Mouse (Mus musculus) cerebellum, adult 11-12 months (tissue): ENCODE results near the gene Rnaseh2c.

ENCODE experiments used
- DNase-seq: peaks from one replicate; pipeline ENCODE4 v3.0.0; 2022

The Rnaseh2c gene

DNA sequence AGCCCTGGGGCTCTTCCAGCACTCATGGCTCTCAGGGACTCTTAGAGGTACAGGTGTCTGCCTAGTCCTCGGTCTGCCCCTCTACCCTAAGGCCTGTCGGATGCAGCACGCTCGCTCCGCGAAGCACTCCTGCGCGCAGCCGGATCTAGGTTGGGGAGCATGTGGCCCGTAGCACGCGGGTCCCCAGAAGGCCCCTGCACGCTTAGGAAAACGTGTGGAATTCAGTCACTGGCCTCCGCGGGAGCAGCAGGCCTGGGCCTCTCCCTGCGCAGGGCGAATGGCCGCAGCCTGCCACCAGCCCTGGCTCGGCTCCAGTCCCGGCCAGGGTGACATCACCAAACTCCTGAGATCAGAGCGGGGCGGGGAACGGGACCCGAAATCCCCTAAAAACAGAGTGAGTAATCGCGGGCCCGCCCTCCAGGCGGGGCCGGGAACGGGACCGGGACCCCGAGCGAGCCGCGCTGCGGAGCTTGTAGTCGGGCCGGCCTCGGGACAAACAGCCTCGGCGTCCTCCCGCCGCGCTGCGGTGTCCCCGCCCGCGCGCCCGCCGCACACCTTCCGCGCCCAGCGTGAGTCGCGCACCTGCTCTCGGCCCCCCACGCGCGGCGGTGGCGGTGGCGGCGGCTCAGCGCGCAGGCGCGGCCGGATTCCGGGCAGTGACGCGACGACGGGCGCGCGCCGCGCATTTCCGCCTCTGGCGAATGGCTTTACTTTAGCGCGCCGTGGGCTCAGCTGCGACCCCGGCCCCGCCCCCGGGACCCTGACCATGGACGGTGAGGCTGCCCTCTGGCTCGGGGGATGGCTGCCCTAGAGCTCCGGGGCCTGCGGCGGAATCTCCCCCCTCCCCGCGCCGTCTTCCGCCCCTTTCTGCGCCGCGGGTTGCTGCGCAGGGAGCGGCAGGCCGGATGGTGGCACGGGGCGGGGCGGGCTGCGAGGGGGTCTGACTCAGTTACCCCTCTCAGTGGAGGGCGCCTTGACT lies 35.7 kb downstream of the Rnaseh2c start, which contains the start of gene Rela:
TSS of gene Rela (plus strand) at position 415 of the 979 bp plus-strand sequence.
- DNase-seq, result peak; percentile 94

DNA sequence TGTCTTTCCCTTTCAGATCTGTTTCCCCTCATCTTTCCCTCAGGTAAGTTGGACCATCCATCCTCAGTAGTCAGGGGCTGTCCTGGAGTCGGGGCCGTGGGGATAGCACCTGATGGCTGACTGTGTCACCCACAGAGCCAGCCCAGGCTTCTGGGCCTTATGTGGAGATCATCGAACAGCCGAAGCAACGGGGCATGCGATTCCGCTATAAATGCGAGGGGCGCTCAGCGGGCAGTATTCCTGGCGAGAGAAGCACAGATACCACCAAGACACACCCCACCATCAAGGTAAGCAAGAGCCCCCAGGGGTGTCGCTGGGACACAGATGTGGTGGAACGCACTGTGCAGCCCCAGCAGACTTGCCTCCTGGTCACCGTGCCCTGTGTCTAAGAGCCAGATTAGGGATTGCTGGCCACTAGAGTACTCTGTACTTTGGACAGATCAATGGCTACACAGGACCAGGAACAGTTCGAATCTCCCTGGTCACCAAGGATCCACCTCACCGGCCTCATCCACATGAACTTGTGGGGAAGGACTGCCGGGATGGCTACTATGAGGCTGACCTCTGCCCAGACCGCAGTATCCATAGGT lies 36.8 kb downstream of the Rnaseh2c start:
- DNase-seq, result no peak

- DNase-seq, result peak; percentile 31
Measured at GRCm38 (mm10) chr19:5640339-5640738, 38.7 kb downstream of the Rnaseh2c start.

DNA sequence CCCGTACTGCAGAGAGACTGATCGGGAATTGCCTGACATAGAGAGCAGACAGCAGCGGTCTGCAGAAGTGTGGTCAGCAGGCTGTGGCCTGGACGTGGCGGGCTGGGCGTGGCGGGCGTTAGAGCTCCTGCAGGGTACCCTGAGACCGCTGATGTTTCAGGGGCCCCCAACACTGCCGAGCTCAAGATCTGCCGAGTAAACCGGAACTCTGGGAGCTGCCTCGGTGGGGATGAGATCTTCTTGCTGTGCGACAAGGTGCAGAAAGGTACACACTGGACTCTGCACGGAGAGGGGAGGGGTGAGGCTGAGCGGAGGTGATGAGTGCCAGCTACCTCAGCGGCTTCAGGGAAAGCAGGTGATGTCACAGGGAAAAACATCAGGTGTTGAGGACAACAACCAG lies 39.3 kb downstream of the Rnaseh2c start:
- peak; percentile 22 for DNase-seq

- no peak for DNase-seq
Measured at GRCm38 (mm10) chr19:5641641-5642040, 40.0 kb downstream of the Rnaseh2c start.

DNA sequence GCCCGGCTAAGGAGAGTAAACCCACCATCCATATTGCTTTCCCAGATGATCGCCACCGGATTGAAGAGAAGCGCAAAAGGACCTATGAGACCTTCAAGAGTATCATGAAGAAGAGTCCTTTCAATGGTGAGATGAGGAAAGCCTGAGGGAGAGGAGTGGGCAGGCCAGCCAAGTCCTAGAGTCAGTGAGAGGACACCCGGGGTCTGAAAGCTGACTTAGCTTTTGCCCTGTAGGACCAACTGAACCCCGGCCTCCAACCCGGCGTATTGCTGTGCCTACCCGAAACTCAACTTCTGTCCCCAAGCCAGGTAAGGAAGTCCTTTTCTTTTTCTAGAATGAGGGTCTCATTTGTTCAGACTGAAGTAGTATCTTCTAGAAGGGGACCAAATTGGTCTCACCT lies 43.6 kb downstream of the Rnaseh2c start:
- DNase-seq, result no peak

DNA sequence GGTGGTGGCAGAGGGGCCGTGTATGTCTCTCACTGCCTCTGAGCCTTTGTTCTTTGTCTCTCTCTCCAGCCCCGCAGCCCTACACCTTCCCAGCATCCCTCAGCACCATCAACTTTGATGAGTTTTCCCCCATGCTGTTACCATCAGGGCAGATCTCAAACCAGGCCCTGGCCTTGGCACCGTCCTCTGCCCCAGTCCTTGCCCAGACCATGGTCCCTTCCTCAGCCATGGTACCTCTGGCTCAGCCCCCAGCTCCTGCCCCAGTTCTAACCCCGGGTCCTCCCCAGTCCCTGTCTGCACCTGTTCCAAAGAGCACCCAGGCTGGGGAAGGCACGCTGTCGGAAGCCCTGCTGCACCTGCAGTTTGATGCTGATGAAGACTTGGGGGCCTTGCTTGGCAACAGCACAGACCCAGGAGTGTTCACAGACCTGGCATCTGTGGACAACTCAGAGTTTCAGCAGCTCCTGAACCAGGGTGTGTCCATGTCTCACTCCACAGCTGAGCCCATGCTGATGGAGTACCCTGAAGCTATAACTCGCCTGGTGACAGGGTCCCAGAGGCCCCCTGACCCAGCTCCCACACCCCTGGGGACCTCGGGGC lies 45.2 kb downstream of the Rnaseh2c start:
- peak; percentile 20 for DNase-seq

GRCm38 (mm10) chr19:5647791-5648190 lies 46.1 kb downstream of the Rnaseh2c start:
- no peak for DNase-seq

GRCm38 (mm10) chr19:5648401-5649297 lies 47.0 kb downstream of the Rnaseh2c start:
- peak; percentile 72 for DNase-seq

GRCm38 (mm10) chr19:5649298-5649741 lies 47.6 kb downstream of the Rnaseh2c start:
- DNase-seq, result no peak

DNA sequence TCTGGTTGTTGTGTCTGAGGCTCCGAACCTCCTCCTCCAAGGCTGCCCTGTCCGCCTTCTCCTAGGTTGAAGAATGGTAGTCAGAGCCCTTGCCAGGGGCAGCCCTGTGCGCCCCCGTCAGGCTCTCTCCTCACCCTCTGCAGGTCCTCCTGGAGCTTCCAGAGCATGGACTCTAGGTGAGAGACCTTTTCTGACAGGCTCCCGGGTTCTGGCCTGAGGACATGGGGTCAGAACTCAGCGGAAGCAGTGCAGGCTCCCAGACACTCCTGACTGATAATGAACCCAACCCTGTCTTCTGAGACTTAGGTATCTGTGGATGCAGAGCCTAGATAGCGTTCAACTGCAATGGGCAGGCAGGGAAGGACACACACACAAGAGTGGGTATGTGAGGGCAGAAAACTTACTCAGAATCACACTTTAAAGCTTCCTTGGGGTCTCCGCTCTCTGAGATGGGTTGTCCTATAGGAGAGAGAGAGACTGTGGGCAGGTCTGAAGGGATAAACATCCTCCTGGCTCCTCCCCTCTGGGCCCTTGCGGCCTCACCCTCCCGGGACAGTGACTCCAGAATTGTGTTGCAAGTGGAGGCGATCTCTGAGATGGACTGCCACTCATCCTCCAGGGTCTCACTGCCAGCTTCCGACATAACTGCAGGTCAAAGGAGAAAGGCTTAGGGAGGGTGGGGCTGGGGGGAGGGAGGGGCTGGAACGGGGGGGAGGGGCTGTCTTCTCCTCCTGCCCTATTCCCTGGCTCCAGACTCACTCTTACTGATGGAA lies 50.0 kb downstream of the Rnaseh2c start:
- DNase-seq, result no peak

GRCm38 (mm10) chr19:5652570-5652969 lies 50.9 kb downstream of the Rnaseh2c start:
- no peak for DNase-seq

- DNase-seq, result no peak
Measured at GRCm38 (mm10) chr19:5653969-5654719, 52.5 kb downstream of the Rnaseh2c start.

DNA sequence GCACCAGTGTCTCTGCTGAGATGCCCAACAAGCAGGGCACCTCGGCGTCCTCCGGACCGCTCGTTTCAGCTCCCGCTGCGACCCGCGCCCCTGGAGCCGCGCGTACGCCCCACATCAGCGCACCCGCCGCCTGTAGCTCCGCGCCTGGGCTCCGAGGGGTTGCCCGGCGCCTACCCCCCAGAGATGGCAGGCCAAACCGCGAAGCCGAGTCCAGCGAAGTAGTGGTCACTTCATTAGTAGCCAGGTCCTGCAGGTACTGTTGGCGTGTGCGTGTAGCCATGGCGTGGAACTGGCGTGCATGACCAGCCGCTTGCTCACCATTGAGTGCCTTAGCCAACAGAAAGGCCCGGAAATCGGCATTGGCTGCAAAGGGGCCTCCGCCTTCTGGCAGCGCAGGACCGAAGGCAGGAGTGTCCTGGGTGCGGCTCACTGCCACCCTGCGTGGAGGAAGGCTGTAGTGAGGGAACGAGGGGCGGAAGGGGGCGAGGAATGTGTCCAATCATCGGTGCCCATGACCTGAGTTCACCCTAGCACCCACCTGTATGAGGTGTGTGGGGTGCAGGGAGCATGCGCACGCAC lies 53.1 kb downstream of the Rnaseh2c start:
- no peak for DNase-seq
